Mouse (Mus musculus): Measurements from ENCODE around the gene Pemt.
A peak's percentile ranks its signal among the peaks of the same experiment; 100 is the strongest.

Gene Pemt

GRCm38 (mm10) chr11:60056520-60056919, 10.2 kb upstream of the Pemt start:
- DNase-seq (ENCODE audit: low spot score in 2 of 2) = no peak

- DNase-seq (ENCODE audit: low spot score in 2 of 2) = no peak
Observed at GRCm38 (mm10) chr11:60048841-60049240, 2.6 kb upstream of the Pemt start.

GRCm38 (mm10) chr11:60045676-60046057, 622 bp downstream of the Pemt start:
- DNase-seq (ENCODE audit: low spot score in 2 of 2) = no peak

GRCm38 (mm10) chr11:60044777-60045176, 1.5 kb downstream of the Pemt start:
- DNase-seq (ENCODE audit: low spot score in 2 of 2) = no peak

GRCm38 (mm10) chr11:60042277-60042676, 4.0 kb downstream of the Pemt start:
- no peak for DNase-seq (ENCODE audit: low spot score in 2 of 2)

GRCm38 (mm10) chr11:60036537-60037220, 9.6 kb downstream of the Pemt start:
- DNase-seq (ENCODE audit: low spot score in 2 of 2) = no peak

- no peak for DNase-seq (ENCODE audit: low spot score in 2 of 2)
Observed at GRCm38 (mm10) chr11:60034911-60035400, 11.3 kb downstream of the Pemt start.

GRCm38 (mm10) chr11:60034293-60034692, 12.0 kb downstream of the Pemt start:
- no peak for DNase-seq (ENCODE audit: low spot score in 2 of 2)

- DNase-seq (ENCODE audit: low spot score in 2 of 2) = no peak
Observed at GRCm38 (mm10) chr11:60032586-60033430, 13.5 kb downstream of the Pemt start.

- no peak for DNase-seq (ENCODE audit: low spot score in 2 of 2)
Observed at GRCm38 (mm10) chr11:60030747-60031331, 15.4 kb downstream of the Pemt start.

- no peak for DNase-seq (ENCODE audit: low spot score in 2 of 2)
Observed at GRCm38 (mm10) chr11:60029976-60030375, 16.3 kb downstream of the Pemt start.

GRCm38 (mm10) chr11:60027913-60028875, 18.1 kb downstream of the Pemt start:
- no peak for DNase-seq (ENCODE audit: low spot score in 2 of 2)

GRCm38 (mm10) chr11:60027272-60027671, 19.0 kb downstream of the Pemt start:
- peak in 1 of 2 experiments; percentile 59 for DNase-seq (ENCODE audit: low spot score in 2 of 2)

- no peak for DNase-seq (ENCODE audit: low spot score in 2 of 2)
Observed at GRCm38 (mm10) chr11:60026166-60026565, 20.1 kb downstream of the Pemt start.

GRCm38 (mm10) chr11:60021201-60021600, 25.1 kb downstream of the Pemt start:
- no peak for DNase-seq (ENCODE audit: low spot score in 2 of 2)

- DNase-seq (ENCODE audit: low spot score in 2 of 2) = no peak
Observed at GRCm38 (mm10) chr11:60016726-60017125, 29.6 kb downstream of the Pemt start.

- DNase-seq (ENCODE audit: low spot score in 2 of 2) = no peak
Observed at GRCm38 (mm10) chr11:60011516-60011915, 34.8 kb downstream of the Pemt start.

- no peak for DNase-seq (ENCODE audit: low spot score in 2 of 2)
Observed at GRCm38 (mm10) chr11:60009451-60009850, 36.8 kb downstream of the Pemt start.

- DNase-seq (ENCODE audit: low spot score in 2 of 2) = no peak
Observed at GRCm38 (mm10) chr11:60005866-60006265, 40.4 kb downstream of the Pemt start.

- no peak for DNase-seq (ENCODE audit: low spot score in 2 of 2)
Observed at GRCm38 (mm10) chr11:60004716-60005115, 41.6 kb downstream of the Pemt start.

GRCm38 (mm10) chr11:60003811-60004210, 42.5 kb downstream of the Pemt start:
- no peak for DNase-seq (ENCODE audit: low spot score in 2 of 2)

All from frontal cortex, postnatal 10 days (tissue).